Mouse (Mus musculus) liver, embryonic 15.5 days (tissue): Measurements from ENCODE around the gene Tfap2b. TPM values are rescaled to one million over a fixed set of nuclear protein-coding genes. Genes with fewer than 3 reads are reported as not detected.

Experiments
- ATAC-seq: fragments of 200-750 bp; cut with Nextera tagmentation; 2 replicates; pipeline ENCODE4 v1.8.0; 2017; ENCODE audit warnings: moderate number of reproducible peaks, mild to moderate bottlenecking, moderate library complexity; ENCODE audit not compliant: insufficient read depth
- H3K27ac ChIP-seq: fragments of 300-500 bp; sonication (generic); replicated peaks from 2 replicates; pipeline ENCODE4 v1.5.1; 2015; ENCODE audit warnings: mild to moderate bottlenecking, inconsistent platforms
- H3K27me3 ChIP-seq: fragments of 300-500 bp; sonication (generic); 2 replicates; pipeline ENCODE4 v1.6.1; 2015; ENCODE audit warnings: mild to moderate bottlenecking, inconsistent platforms
- H3K36me3 ChIP-seq: fragments of 300-500 bp; sonication (generic); replicated peaks from 2 replicates; pipeline ENCODE4 v1.6.1; 2015; ENCODE audit warnings: moderate library complexity, mild to moderate bottlenecking, inconsistent platforms
- H3K4me1 ChIP-seq: fragments of 300-500 bp; sonication (generic); replicated peaks from 2 replicates; pipeline ENCODE4 v1.6.1; 2015; ENCODE audit warnings: inconsistent platforms
- H3K4me2 ChIP-seq: fragments of 300-500 bp; sonication (generic); 2 replicates; pipeline ENCODE4 v1.6.1; 2015; ENCODE audit warnings: moderate library complexity, mild to moderate bottlenecking, inconsistent platforms
- H3K4me3 ChIP-seq: fragments of 300-500 bp; sonication (generic); replicated peaks from 2 replicates; pipeline ENCODE4 v1.5.1; 2015; ENCODE audit warnings: mild to moderate bottlenecking, inconsistent platforms
- H3K9ac ChIP-seq: fragments of 300-500 bp; sonication (generic); 2 replicates; pipeline ENCODE4 v1.6.1; 2015; ENCODE audit warnings: moderate library complexity, mild to moderate bottlenecking, inconsistent platforms
- H3K9me3 ChIP-seq: fragments of 300-500 bp; sonication (generic); replicated peaks from 2 replicates; pipeline ENCODE4 v1.6.1; 2016; ENCODE audit warnings: inconsistent platforms
- whole genome bisulfite sequencing: fragments of 180-500 bp; shearing (Covaris S2); methylation state at CpG from one replicate; pipeline ENCODE4 v1.1.7; 2015; ENCODE audit warnings: mixed read lengths; ENCODE audit not compliant: insufficient replicate concordance; 5-methylcytosine and 5-hydroxymethylcytosine counted together
- polyA plus RNA-seq: library from polyadenylated mRNA; unstranded; fragments of >200 nt; fragmentation: Nextera tagmentation; extraction: Ambion mirVana; gene quantifications from 2 replicates; pipeline ENCODE4 v1.2.1, GENCODE M21; 2015

Gene Tfap2b
- polyA plus RNA-seq, 1 experiment from 2014 or later = 0.05 TPM

GRCm38 (mm10) chr1:19212691-19213090, 4.0 kb downstream of the Tfap2b start:
- Histone ChIP-seq H3K27ac (no peak overlapping the region), H3K9ac (no peak overlapping the region), H3K4me1 (no peaks in the 10 kb centered on the region), H3K4me3 (no peak overlapping the region), H3K9me3 (no peaks in the 10 kb centered on the region), H3K4me2 (no peak overlapping the region), H3K36me3 (no peaks in the 10 kb centered on the region), H3K27me3 (peaks cover 90% of the 10 kb centered on the region)
- no peak for ATAC-seq
- WGBS = 0% methylated on average over 4 of the region's 4 CpGs

GRCm38 (mm10) chr1:19213171-19213570, 4.5 kb downstream of the Tfap2b start:
- no peak overlapping the region for H3K9ac ChIP-seq
- no peak for ATAC-seq
- H3K4me2 ChIP-seq = no peak overlapping the region
- H3K4me1 ChIP-seq = no peaks in the 10 kb centered on the region
- H3K27ac ChIP-seq = no peak overlapping the region
- no peaks in the 10 kb centered on the region for H3K36me3 ChIP-seq
- no peaks in the 10 kb centered on the region for H3K9me3 ChIP-seq
- H3K4me3 ChIP-seq = no peak overlapping the region
- peaks cover 94% of the 10 kb centered on the region for H3K27me3 ChIP-seq
- WGBS = 1% methylated on average over 4 of the region's 4 CpGs

DNA sequence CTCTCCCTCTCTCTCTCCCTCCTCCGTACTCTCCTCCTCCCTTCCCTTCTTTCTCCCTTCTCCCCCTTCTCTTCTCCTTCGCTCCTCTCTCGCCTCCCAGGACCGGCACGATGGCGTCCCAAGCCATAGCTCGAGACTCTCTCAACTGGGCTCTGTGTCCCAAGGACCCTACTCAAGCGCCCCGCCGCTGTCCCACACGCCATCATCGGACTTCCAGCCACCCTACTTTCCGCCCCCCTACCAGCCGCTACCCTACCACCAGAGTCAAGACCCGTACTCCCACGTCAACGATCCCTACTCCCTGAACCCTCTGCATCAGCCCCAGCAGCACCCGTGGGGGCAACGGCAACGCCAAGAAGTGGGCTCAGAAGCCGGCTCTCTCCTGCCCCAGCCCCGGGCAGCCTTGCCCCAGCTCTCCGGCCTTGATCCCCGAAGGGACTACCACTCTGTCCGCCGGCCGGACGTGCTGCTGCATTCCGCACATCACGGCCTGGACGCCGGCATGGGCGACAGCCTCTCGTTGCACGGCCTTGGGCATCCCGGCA, 5.2 kb downstream of the Tfap2b start:
- no peak overlapping the region for H3K4me2 ChIP-seq
- H3K4me3 ChIP-seq = no peak overlapping the region
- 3% methylated on average over 36 of the region's 36 CpGs for WGBS
- H3K27me3 ChIP-seq = peaks cover 93% of the 10 kb centered on the region
- no peak for ATAC-seq
- H3K36me3 ChIP-seq = no peaks in the 10 kb centered on the region
- H3K27ac ChIP-seq = no peak overlapping the region
- no peaks in the 10 kb centered on the region for H3K9me3 ChIP-seq
- H3K4me1 ChIP-seq = no peaks in the 10 kb centered on the region
- H3K9ac ChIP-seq = no peak overlapping the region

GRCm38 (mm10) chr1:19217391-19217790, 8.7 kb downstream of the Tfap2b start:
- Histone ChIP-seq H3K4me2 (no peak overlapping the region), H3K36me3 (no peaks in the 10 kb centered on the region), H3K4me1 (no peaks in the 10 kb centered on the region), H3K4me3 (no peak overlapping the region), H3K27me3 (peaks cover 78% of the 10 kb centered on the region), H3K27ac (no peak overlapping the region), H3K9me3 (no peaks in the 10 kb centered on the region), H3K9ac (no peak overlapping the region)
- WGBS = 5% methylated on average over 16 of the region's 16 CpGs
- ATAC-seq = no peak

GRCm38 (mm10) chr1:19218221-19218620, 9.5 kb downstream of the Tfap2b start:
- H3K36me3 ChIP-seq = no peaks in the 10 kb centered on the region
- no peak overlapping the region for H3K9ac ChIP-seq
- H3K27ac ChIP-seq = no peak overlapping the region
- H3K4me1 ChIP-seq = no peaks in the 10 kb centered on the region
- H3K4me3 ChIP-seq = no peak overlapping the region
- 1% methylated on average over 7 of the region's 7 CpGs for WGBS
- no peak for ATAC-seq
- H3K9me3 ChIP-seq = no peaks in the 10 kb centered on the region
- H3K4me2 ChIP-seq = no peak overlapping the region
- peaks cover 75% of the 10 kb centered on the region for H3K27me3 ChIP-seq

- no peaks in the 10 kb centered on the region for H3K36me3 ChIP-seq
- H3K27me3 ChIP-seq = peaks cover 73% of the 10 kb centered on the region
- H3K4me1 ChIP-seq = no peaks in the 10 kb centered on the region
- no peak overlapping the region for H3K4me3 ChIP-seq
- ATAC-seq = no peak
- H3K27ac ChIP-seq = no peak overlapping the region
- H3K4me2 ChIP-seq = no peak overlapping the region
- H3K9ac ChIP-seq = no peak overlapping the region
- no peaks in the 10 kb centered on the region for H3K9me3 ChIP-seq
Observed at GRCm38 (mm10) chr1:19219381-19219780, 10.7 kb downstream of the Tfap2b start.

- no peak for ATAC-seq
- H3K36me3 ChIP-seq = no peaks in the 10 kb centered on the region
- H3K27ac ChIP-seq = no peak overlapping the region
- H3K4me2 ChIP-seq = no peak overlapping the region
- H3K9ac ChIP-seq = no peak overlapping the region
- no peak overlapping the region for H3K4me3 ChIP-seq
- WGBS = 6% methylated on average over 1 of the region's 1 CpGs
- H3K27me3 ChIP-seq = peaks cover 72% of the 10 kb centered on the region
- no peaks in the 10 kb centered on the region for H3K4me1 ChIP-seq
- H3K9me3 ChIP-seq = no peaks in the 10 kb centered on the region
Observed at GRCm38 (mm10) chr1:19220564-19220963, 11.8 kb downstream of the Tfap2b start.

DNA sequence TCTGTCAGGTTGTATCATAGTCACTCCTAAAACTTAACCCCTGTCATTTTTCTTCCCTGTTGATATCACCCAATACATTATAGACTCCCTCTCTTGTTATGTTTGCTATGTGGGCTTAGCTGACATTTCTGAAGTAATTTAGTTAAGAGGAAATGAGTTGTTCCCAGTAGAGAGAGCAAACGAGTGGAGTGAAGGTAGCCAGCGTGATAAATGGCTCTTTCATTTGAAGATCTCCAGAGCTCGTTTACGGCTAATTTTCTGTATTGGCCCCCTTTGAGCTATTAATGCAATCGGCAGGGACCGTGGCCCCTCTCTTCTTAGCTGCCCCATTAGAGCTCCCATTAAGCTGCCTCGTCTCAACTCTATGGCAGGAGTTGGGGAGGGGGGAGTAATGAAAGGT, 12.9 kb downstream of the Tfap2b start:
- Histone ChIP-seq H3K4me3 (no peak overlapping the region), H3K9me3 (no peaks in the 10 kb centered on the region), H3K4me1 (no peaks in the 10 kb centered on the region), H3K4me2 (no peak overlapping the region), H3K27me3 (peaks cover 73% of the 10 kb centered on the region), H3K9ac (no peak overlapping the region), H3K27ac (no peak overlapping the region), H3K36me3 (no peaks in the 10 kb centered on the region)
- 1% methylated on average over 7 of the region's 7 CpGs for WGBS
- no peak for ATAC-seq

DNA sequence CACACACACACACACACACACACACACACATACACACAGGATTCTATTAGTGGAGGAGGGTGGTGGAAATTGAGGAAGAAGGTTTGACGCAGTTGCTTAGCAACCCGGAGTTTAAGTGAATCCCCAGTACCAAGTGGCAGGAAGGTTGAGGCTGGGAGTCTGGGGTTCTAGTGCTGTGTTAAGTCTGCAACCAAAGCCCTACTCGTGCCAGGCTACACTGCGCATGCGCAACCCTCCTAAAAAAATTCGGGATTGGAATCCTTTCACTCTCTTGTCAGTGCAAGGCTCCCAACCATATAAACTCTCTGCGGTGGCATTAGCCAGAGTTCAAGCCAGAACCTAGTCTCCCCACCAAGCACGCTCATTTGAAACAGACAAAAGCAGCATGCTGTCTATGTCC, 18.0 kb downstream of the Tfap2b start:
- Histone ChIP-seq H3K4me3 (no peak overlapping the region), H3K27me3 (peaks cover 67% of the 10 kb centered on the region), H3K36me3 (no peaks in the 10 kb centered on the region), H3K4me1 (no peaks in the 10 kb centered on the region), H3K4me2 (no peak overlapping the region), H3K9ac (no peak overlapping the region), H3K9me3 (no peaks in the 10 kb centered on the region), H3K27ac (no peak overlapping the region)
- ATAC-seq = no peak
- WGBS = 5% methylated on average over 8 of the region's 8 CpGs

- no peaks in the 10 kb centered on the region for H3K9me3 ChIP-seq
- no peak overlapping the region for H3K4me2 ChIP-seq
- 1% methylated on average over 16 of the region's 16 CpGs for WGBS
- no peak for ATAC-seq
- no peaks in the 10 kb centered on the region for H3K36me3 ChIP-seq
- no peaks in the 10 kb centered on the region for H3K4me1 ChIP-seq
- H3K4me3 ChIP-seq = no peak overlapping the region
- H3K9ac ChIP-seq = no peak overlapping the region
- H3K27me3 ChIP-seq = peaks cover 71% of the 10 kb centered on the region
- H3K27ac ChIP-seq = no peak overlapping the region
Observed at GRCm38 (mm10) chr1:19230926-19231573, 22.3 kb downstream of the Tfap2b start.

DNA sequence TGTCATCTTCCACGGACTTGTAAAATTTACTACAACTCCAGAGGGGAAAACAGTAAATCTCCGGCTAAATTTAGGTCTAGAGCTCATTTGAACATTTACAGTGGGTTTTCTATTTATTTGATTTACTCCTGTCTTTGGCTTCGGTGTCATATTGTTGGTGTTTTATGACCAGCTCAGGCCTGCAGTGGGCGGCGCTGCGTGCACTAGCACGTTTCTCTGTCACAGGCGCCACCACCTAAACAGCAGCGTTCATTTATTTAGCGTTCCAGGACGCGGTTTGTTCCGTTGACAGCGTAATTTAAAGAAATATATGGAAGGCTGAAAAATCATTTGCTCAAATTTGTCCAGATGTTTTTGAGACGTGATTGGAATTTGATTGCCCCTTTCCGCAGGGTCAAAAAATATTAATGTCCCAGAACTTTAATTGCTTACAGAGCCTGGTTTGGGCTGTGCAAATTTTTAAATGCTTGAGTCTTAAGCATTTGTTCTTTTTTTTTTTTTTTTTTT, 22.9 kb downstream of the Tfap2b start:
- no peaks in the 10 kb centered on the region for H3K9me3 ChIP-seq
- peaks cover 71% of the 10 kb centered on the region for H3K27me3 ChIP-seq
- no peak overlapping the region for H3K4me3 ChIP-seq
- WGBS = 3% methylated on average over 16 of the region's 16 CpGs
- no peak overlapping the region for H3K27ac ChIP-seq
- no peak overlapping the region for H3K4me2 ChIP-seq
- no peaks in the 10 kb centered on the region for H3K36me3 ChIP-seq
- no peak for ATAC-seq
- H3K9ac ChIP-seq = no peak overlapping the region
- H3K4me1 ChIP-seq = no peaks in the 10 kb centered on the region

- 0% methylated on average over 1 of the region's 1 CpGs for WGBS
Observed at GRCm38 (mm10) chr1:19232743-19233142, 24.0 kb downstream of the Tfap2b start.

More at GRCm38 (mm10) chr1:19232743-19233142, 24.0 kb downstream of the Tfap2b start:
- Histone ChIP-seq H3K27ac (no peak overlapping the region), H3K4me3 (no peak overlapping the region), H3K27me3 (peaks cover 78% of the 10 kb centered on the region), H3K9ac (no peak overlapping the region), H3K9me3 (no peaks in the 10 kb centered on the region), H3K4me2 (no peak overlapping the region), H3K4me1 (no peaks in the 10 kb centered on the region), H3K36me3 (no peaks in the 10 kb centered on the region)
- no peak for ATAC-seq
